Mouse (Mus musculus) myocyte (in vitro differentiated cells): ENCODE results near the gene Emcn.

ENCODE experiments used
- MYOG ChIP-seq, 3 experiments: IDR thresholded peaks; one replicate each; pipeline ENCODE4 v1.6.1; 2011; ENCODE audit warnings: control low read depth in 2 of 3, low read depth in 2 of 3, mild to moderate bottlenecking in 2 of 3; ENCODE audit not compliant: insufficient read length in 2 of 3, control insufficient read depth in 1 of 3, insufficient read depth in 1 of 3
- POLR2A ChIP-seq: IDR thresholded peaks from one replicate; pipeline ENCODE4 v1.6.1; 2011; ENCODE audit warnings: low read depth, mild to moderate bottlenecking, control low read depth, moderate library complexity; ENCODE audit not compliant: insufficient read length
- REST ChIP-seq: IDR thresholded peaks from one replicate; pipeline ENCODE4 v1.6.1; 2011; ENCODE audit warnings: mild to moderate bottlenecking, control low read depth, moderate library complexity; ENCODE audit not compliant: insufficient read depth, insufficient read length

GRCm38 (mm10) chr3:137312540-137312939, 28.3 kb upstream of the Emcn start:
- no peak for TF ChIP-seq MYOG (IDR thresholded peaks at IDR 0.05; ENCODE audit: control insufficient read depth in 1 of 3, insufficient read depth in 1 of 3, insufficient read length in 2 of 3, low read depth in 2 of 3)
- TF ChIP-seq REST: no peak
- no peak for TF ChIP-seq POLR2A
